Mouse (Mus musculus) right cerebral cortex, postnatal 14 days (tissue): Measurements from ENCODE around the gene Rbmy.
"Not testable (repeated sequence)": the region's sequence is repeated elsewhere in the genome, so short reads cannot be mapped to it uniquely, and the experiment has no call there.

Experiments used
- DNase-seq: peaks from one replicate; pipeline ENCODE4 v3.0.0; 2022

Rbmy gene

DNA sequence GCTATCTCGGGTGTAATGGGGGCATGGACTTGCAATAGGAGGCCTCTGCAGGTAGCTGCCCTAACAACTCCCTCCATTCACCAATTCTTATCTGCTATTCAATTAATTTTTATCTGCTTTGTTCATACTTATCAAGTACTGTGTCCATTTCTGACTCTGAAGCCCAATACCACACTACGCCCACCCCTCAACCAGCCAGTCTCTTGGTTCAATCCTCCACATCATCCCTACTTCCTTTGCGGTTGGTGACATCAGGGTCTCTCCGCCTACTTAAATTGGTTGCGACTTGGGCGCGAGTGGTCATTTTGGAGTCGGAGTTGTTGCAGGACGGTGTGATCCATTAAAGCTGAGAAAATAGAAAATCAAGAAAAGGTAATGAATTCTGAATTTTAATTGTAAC is at the start of gene Rbmy, which contains the start of gene Gm10256:
Gene Rbmy (plus strand): TSS at position 301 of the 400 bp plus-strand sequence.
Gene Gm10256 (plus strand): TSS at position 320 of the 400 bp plus-strand sequence.
- DNase-seq: not testable (repeated sequence)

GRCm38 (mm10) chrY:2796105-2796504 is 34.4 kb upstream of the Rbmy start, which contains the start of gene Gm4064:
Gene Gm4064 (minus strand): TSS chrY:2796205.
- not testable (repeated sequence) for DNase-seq
